Mouse (Mus musculus): Measurements from ENCODE around the gene Celf5.

- TF ChIP-seq POLR2A (IDR thresholded peaks at IDR 0.05; ENCODE audit: borderline replicate concordance, insufficient read depth, low read length) = no peak
- TF ChIP-seq CTCF (IDR thresholded peaks at IDR 0.05; ENCODE audit: borderline replicate concordance, insufficient read depth, low read depth, low read length) = no peak
Observed at GRCm38 (mm10) chr10:81497401-81498270, 15.1 kb upstream of the Celf5 start.

Measured in cerebellum, adult 2 months (tissue).